Mouse (Mus musculus) heart, postnatal 14 days (tissue): ENCODE results near the gene Htr6. TPM values are rescaled to one million over a fixed set of nuclear protein-coding genes. Genes with fewer than 3 reads are reported as not detected.

Experiments used
- DNase-seq, 2 experiments: peaks; one replicate each; pipeline ENCODE4 v3.0.0; 2021 to 2022
- intact Hi-C: fragments of 180-260 bp; cut with DNase I; formaldehyde crosslinking; loops from one replicate; pipeline ENCODE4 v1.15.1; 2025
- total RNA-seq, 2 experiments: library from RNA; stranded (reverse); gene quantifications; 2 replicates each; pipeline ENCODE4 v1.2.3; 2021

Htr6 gene
- total RNA-seq, 2 experiments from 2014 or later = not detected

- intact Hi-C loops = no loop called here
- no peak for DNase-seq
Measured at GRCm38 (mm10) chr4:139018388-139018787, 57.0 kb downstream of the Htr6 start.

DNA sequence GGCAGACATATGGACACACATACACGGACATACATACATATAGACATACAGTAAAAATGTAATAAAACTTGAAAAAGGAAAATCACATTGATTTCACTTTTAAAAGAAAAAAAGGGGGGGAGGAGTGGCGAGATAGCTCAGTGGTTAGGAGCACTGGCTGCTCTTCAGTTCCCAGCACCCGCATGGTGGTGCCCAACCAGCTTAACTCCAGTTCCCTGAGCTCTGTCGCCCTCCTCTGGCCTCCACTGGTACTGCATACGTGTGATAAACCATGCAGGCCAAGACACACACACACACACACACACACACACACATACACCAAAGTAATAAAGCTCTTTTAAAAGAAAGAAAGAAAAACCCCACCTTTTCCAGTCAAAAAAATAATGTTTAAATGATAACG is 60.6 kb downstream of the Htr6 start:
- intact Hi-C loops = no loop called here

DNA sequence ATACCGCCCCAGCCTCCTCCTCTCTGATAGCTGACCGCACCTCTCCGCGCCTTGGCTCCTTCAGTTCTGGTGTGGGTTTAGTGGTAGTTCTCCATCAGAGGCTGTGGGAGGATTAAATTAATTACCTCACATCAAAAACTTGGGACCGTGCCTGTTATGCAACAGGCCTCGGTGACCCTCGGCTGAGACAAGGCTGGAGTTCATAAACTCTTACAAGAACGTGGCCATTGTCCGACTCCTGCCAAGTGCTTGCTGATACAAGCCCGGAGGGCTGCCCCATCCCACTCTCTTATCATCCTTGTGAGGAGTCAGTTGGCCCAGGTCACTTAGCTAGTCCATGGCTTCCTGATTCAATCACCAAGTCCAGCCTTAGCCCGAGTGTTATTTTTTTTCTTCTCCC is 62.1 kb downstream of the Htr6 start:
- intact Hi-C loops = no loop called here
- DNase-seq = no peak

More for the DNA sequence above, 60.6 kb downstream of the Htr6 start:
- DNase-seq = no peak

GRCm38 (mm10) chr4:139011201-139011702 is 64.1 kb downstream of the Htr6 start:
- DNase-seq = no peak
- intact Hi-C loops = no loop called here

Other genes starting within 250 kb of the Htr6 start
- gene Pla2g5, start 212.1 kb downstream of the Htr6 start, total RNA-seq = 10 to 100 TPM; 22.4 to 30.4 TPM
- not detected for gene Gm13030, start 201.6 kb downstream of the Htr6 start, total RNA-seq
- 1 to 10 TPM; 1.4 TPM for gene Pla2g2e, start 197.6 kb downstream of the Htr6 start, total RNA-seq
- gene Otud3, start 161.6 kb downstream of the Htr6 start, total RNA-seq = 10 to 100 TPM in 1 of 2 experiments, 1 to 10 TPM in 1; 9.4 to 10.0 TPM
- gene Rnf186, start 108.5 kb downstream of the Htr6 start, total RNA-seq = under 1 TPM in 1 of 2 experiments, not detected in 1; 0.22 TPM
- 1 to 10 TPM; 7.9 to 8.4 TPM for gene Tmco4, start 102.7 kb downstream of the Htr6 start, total RNA-seq
- 10 to 100 TPM; 32.1 to 32.2 TPM for gene Nbl1, start 17.4 kb upstream of the Htr6 start, total RNA-seq
- gene Minos1, start 55.5 kb upstream of the Htr6 start, total RNA-seq = 100 to 1,000 TPM; 731 to 790 TPM
- gene Capzb, start 117.3 kb upstream of the Htr6 start, total RNA-seq = 100 to 1,000 TPM; 418 to 433 TPM
- gene Pqlc2, start 235.1 kb upstream of the Htr6 start, total RNA-seq = 1 to 10 TPM; 7.1 to 8.4 TPM
- 10 to 100 TPM; 35.6 to 39.4 TPM for gene Akr7a5, start 235.2 kb upstream of the Htr6 start, total RNA-seq